Mouse (Mus musculus): ENCODE data around the gene Smim13.
A peak's percentile ranks its signal among the peaks of the same experiment; 100 is the strongest.
"Not testable (repeated sequence)": the region's sequence is repeated elsewhere in the genome, so short reads cannot be mapped to it uniquely, and the experiment has no call there.

Smim13 gene

GRCm38 (mm10) chr13:41249538-41250317 lies at the start of gene Smim13:
Gene Smim13 (plus strand): TSS chr13:41249844.
- peak; percentile 88 for DNase-seq

- no peak for DNase-seq
These were observed 48.8 kb upstream of the Smim13 start for GRCm38 (mm10) chr13:41200861-41201260.

GRCm38 (mm10) chr13:41203289-41203688 lies 46.4 kb upstream of the Smim13 start:
- DNase-seq: no peak

- DNase-seq: no peak
These were observed 46.0 kb upstream of the Smim13 start for GRCm38 (mm10) chr13:41203691-41204090.

DNA sequence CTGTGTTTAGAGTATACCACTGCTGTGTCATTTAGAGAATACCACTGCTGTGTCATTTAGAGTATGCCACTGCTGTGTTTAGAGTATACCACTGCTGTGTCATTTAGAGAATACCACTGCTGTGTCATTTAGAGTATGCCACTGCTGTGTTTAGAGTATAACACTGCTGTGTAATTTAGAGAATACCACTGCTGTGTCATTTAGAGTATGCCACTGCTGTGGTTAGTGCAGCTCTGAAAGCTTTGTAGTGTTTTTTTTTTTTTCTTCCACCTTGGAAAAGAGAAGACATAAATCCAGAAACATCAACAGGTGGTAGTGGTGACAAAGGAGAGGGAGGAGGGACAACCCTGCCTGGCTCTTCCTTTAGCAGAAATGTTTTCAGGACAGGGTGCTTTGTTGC lies 44.1 kb upstream of the Smim13 start:
- not testable (repeated sequence) for DNase-seq

- DNase-seq: no peak
These were observed 43.4 kb upstream of the Smim13 start for GRCm38 (mm10) chr13:41206241-41206640.

GRCm38 (mm10) chr13:41211276-41211675 lies 38.4 kb upstream of the Smim13 start:
- DNase-seq: no peak

GRCm38 (mm10) chr13:41212558-41213322 lies 36.9 kb upstream of the Smim13 start:
- DNase-seq: no peak

DNA sequence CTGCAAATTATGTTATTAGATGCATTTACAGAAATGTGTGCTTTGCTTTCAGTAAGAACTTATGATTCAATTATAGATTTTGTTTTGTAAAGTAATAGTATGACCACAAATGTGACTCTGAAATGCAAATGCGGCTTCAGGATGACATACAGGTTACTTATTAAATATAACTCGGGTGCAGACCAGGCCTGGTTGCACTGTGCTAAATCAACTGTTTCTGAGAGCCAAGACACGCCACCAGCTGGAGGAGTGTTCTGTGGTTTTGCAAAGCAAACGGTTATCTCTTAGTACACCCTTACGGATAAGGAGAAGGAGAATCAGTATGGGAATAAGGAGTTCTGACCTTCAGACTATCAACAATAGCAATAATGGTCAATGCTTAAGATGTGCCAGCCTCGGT lies 34.0 kb upstream of the Smim13 start:
- no peak for DNase-seq

DNA sequence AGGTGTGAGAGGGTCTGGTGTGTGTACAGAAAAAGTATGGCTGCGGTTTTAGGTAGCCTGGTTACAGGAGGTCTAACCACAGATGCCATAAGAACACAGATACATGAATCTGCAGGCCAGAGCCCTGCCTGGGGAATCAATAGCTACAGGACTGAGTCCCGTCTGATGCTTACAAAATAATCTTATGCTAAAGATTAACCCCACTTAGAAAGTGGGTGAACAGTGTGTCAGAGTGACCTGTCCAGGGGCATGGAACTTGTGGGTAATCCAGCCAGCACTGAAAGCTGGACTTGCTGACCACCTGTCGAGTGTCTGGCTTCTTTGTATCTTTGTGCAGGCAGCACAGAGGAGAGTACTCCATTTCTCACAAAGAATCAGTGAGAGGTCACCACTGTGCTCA lies 33.4 kb upstream of the Smim13 start:
- DNase-seq: no peak

DNA sequence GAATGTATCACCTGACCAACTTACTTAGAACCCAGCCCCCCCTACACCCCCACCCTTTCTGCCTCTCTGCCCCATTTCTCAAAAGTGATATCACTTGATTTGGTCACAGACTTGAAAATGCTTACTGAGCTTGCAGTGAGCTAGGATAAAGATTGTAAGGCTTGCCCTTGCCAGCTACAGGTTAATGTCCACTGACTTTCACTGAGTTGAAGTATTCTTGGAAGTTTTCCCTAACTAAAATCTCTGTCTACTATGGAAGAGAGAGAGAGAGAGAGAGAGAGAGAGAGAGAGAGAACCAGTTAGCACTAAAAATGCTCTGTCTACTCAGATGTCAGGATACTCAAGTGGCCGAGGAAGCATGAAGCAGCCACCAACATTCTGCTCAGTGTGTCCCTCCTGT lies 30.6 kb upstream of the Smim13 start:
- no peak for DNase-seq

- no peak for DNase-seq
These were observed 29.8 kb upstream of the Smim13 start for GRCm38 (mm10) chr13:41219687-41220303.

DNA sequence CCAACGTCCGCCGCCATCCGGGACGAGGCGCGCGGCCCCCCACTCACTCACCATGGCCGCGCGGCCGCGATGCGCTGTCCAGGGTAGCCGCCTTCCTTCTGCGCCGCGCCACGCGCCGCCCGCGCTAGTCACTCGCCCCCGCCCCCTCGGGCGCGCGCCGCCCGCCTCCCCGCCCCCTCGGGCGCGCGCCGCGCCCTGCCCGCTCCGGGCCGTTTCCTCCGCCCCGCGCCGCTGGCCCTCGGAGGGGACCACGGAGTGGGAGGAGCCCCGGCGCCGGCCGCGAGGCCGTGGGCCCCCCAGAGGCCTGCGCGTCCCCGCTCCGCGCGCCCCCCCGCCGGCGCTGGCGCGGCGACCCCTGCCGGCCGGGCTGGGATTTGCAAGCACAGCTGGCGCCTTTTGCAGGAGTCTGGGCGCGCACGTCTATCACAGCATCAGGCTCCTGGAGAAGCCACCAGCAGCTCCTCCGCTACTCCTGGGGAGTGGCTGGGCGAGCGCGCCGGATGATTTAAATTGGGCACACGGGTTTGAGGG lies 29.3 kb upstream of the Smim13 start, which contains the start of gene Elovl2:
TSS of gene Elovl2 (minus strand) at position 102 of the 531 bp plus-strand sequence.
- peak; percentile 18 for DNase-seq

DNA sequence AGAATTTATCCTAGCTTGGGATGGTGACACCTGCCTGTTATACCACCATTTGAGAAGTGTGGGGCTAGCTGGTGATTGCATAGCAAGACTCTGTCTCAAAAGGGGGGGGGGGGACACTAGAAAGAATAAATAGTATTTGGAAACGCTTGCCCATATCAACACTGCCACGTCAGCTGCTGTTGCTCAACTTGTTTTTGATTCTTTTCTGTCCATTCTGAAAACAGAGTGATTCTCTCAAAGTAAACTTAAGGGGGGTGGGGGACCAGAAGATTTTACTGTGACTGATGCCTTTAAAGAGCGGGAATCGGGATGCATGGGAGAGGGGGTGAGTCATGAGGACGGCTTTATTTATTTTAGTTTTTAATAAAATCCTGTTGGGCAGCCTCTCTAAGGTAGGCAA lies 23.1 kb upstream of the Smim13 start:
- DNase-seq: no peak

- no peak for DNase-seq
These were observed 21.6 kb upstream of the Smim13 start for GRCm38 (mm10) chr13:41228060-41228459.

DNA sequence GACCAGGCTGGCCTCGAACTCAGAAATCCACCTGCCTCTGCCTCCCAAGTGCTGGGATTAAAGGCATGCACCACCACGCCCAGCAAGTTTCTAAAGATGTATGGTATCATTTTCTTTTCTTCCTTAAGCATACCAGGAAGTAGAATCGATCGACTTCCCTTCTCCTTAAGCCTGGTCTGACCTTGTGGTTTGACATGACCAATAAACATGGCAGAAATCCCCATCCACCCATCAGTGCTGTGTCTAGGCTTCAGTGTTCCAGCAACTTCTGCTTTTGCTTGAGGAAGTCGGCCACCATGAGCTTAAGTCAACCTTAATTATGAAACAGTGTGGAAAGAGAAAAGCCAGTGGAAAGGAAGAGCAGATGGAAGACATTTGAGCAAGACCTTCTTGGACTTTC lies 19.4 kb upstream of the Smim13 start:
- DNase-seq: no peak

DNA sequence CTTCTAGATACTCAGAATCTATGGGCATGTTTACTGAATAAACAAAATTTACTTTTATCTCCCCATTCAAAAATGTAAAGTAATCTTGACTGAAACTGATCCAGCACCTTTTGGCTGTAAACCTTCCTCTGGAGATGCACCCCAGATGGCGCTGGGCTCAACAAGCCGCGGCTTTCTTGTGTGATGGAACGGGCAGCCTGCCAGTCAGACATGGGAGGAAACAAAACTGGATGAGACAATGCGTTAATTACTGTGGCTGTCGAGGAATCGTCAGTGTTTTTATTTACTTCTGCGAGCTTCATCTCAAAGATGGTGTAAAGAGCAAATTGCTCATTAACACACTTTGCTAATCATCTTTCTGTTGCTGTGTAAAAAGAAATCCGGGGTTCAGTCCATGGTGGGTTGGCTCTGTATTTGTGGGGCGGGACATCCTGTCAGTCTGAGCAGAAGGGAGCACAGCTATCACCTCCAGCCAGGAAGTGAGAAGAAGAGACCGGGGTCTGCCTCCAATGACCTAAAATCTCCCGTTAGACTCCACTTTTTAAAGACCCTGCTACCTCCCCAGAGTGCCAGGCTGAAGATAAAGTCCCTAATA lies 18.2 kb upstream of the Smim13 start:
- DNase-seq: no peak

DNA sequence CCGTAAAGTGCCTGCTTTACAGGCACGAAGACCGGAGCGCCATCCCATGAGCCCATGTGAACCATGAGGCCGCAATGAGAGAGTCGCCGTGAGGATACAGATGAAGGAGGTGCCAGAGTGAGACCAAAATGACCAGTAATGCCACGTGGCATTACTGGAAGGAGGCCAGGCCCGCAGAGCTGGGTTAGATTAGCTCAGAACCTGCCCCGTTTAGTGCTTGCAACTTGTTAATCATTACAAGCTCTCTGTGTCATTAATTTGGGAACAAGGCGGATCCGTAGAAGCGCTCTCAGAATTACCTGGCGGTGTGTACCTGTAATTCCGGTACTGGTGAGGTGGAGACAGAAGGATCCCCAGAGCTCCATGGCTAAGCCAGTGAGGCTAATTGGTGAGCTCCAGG lies 17.4 kb upstream of the Smim13 start:
- DNase-seq: no peak

DNA sequence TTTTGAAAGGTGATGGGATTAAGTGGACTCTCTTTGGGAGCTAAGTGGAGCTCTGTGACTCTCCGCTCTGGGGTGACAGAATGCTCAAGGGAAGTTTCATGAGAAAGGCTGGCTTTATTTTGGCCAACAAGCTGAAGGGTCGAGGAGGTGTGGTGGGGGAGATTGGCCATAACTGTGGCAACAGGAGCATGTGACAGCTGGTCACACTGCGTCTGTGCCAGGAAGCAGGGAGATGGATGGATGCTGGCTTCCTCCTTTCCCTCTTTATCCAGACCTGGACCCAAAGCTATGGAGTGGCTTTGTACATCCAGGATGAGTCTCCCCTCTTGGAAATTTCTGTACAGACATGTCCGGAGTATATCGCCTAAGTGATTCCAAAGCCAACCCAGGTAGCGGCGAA lies 16.4 kb upstream of the Smim13 start:
- no peak for DNase-seq

- DNase-seq: no peak
These were observed 14.5 kb upstream of the Smim13 start for GRCm38 (mm10) chr13:41235181-41235580.

GRCm38 (mm10) chr13:41235845-41236741 lies 13.6 kb upstream of the Smim13 start:
- DNase-seq: no peak
